Mouse (Mus musculus): ENCODE results near the gene Mia. TPM values are rescaled to one million over a fixed set of nuclear protein-coding genes. Genes with fewer than 3 reads are reported as not detected.

Mia gene
- polyA plus RNA-seq, 1 experiment from 2014 or later = 11.1 TPM

- peaks cover 57% of the 10 kb centered on the region for H3K36me3 ChIP-seq (ENCODE audit: control insufficient read depth, insufficient read depth, low read length)
- peak overlapping the region; percentile 2; the same call in 1 of the 2 replicates for H3K27ac ChIP-seq (ENCODE audit: low read depth)
- H3K4me3 ChIP-seq (ENCODE audit: low read depth, low read length) = no peak overlapping the region
- no peaks in the 10 kb centered on the region for H3K27me3 ChIP-seq (replicated peaks; ENCODE audit: control insufficient read depth, insufficient read depth, low read length)
- 84% methylated on average over 3 of the region's 3 CpGs for WGBS
- no peaks in the 10 kb centered on the region for H3K9me3 ChIP-seq (ENCODE audit: control insufficient read depth, low read length)
- no peak overlapping the region for H3K9ac ChIP-seq (ENCODE audit: low read length)
- ATAC-seq (replicated peaks; ENCODE audit: low FRiP score, low TSS enrichment, low read depth) (no peak), DNase-seq (ENCODE audit: low spot score) (no peak)
- peaks cover 37% of the 10 kb centered on the region for H3K4me1 ChIP-seq (replicated peaks; ENCODE audit: control insufficient read depth, insufficient read depth, low read length)
- no peak overlapping the region for H3K4me2 ChIP-seq (ENCODE audit: low read length)
Observed at GRCm38 (mm10) chr7:27160921-27161320, 20.0 kb downstream of the Mia start.

DNA sequence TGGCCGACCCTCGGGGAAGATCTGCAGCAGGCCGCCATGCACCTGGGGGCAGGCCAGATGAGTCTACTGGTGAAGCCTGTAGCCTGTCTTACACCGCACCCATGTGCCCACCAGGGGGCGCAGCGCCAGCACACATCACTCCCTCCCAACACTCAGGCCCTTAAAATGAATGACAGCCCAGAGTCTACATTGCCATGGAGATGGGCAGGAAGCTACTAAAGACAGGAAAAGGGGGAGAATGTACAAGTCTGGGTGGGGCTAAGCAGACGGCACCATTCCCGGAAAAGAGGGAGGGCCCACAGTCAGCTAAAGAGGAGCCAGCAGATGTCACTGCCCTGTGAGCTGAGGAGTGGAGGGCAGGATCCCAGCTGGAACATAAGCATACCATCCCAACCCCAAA, 21.1 kb downstream of the Mia start:
- H3K4me3 ChIP-seq (ENCODE audit: low read depth, low read length) = no peak overlapping the region
- DNase-seq (ENCODE audit: low spot score) (peak; percentile 88), ATAC-seq (replicated peaks; ENCODE audit: low FRiP score, low TSS enrichment, low read depth) (peak; percentile 91)
- H3K27me3 ChIP-seq (replicated peaks; ENCODE audit: control insufficient read depth, insufficient read depth, low read length) = no peaks in the 10 kb centered on the region
- H3K36me3 ChIP-seq (ENCODE audit: control insufficient read depth, insufficient read depth, low read length) = peaks cover 54% of the 10 kb centered on the region
- no peaks in the 10 kb centered on the region for H3K9me3 ChIP-seq (ENCODE audit: control insufficient read depth, low read length)
- H3K4me1 ChIP-seq (replicated peaks; ENCODE audit: control insufficient read depth, insufficient read depth, low read length) = peaks cover 27% of the 10 kb centered on the region
- H3K27ac ChIP-seq (ENCODE audit: low read depth) = no peak overlapping the region
- 8% methylated on average over 8 of the region's 8 CpGs for WGBS
- H3K4me2 ChIP-seq (ENCODE audit: low read length) = no peak overlapping the region
- H3K9ac ChIP-seq (ENCODE audit: low read length) = no peak overlapping the region

DNA sequence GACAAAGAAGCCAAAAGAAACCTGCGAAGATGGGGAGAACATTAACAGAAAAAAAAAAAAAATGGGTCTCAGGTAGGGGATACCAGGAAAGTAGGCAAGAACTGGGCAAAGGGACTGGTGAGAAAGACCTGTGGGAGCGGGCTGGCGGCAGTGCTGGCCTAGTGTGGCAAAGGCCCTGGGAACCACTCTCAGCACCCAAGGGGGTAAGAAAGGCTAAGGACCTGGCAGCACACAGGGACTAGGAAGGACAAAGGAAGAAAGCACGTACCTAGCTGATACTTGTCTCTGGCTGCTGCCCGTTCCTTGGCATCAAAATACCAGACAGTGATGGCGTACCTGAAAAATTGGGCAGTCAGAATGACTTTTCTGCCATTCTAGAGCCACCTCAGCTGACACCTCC, 21.7 kb downstream of the Mia start:
- H3K36me3 ChIP-seq (ENCODE audit: control insufficient read depth, insufficient read depth, low read length) = peaks cover 50% of the 10 kb centered on the region
- no peak overlapping the region for H3K4me2 ChIP-seq (ENCODE audit: low read length)
- no peak overlapping the region for H3K9ac ChIP-seq (ENCODE audit: low read length)
- ATAC-seq (replicated peaks; ENCODE audit: low FRiP score, low TSS enrichment, low read depth) (no peak), DNase-seq (ENCODE audit: low spot score) (no peak)
- peaks cover 21% of the 10 kb centered on the region for H3K4me1 ChIP-seq (replicated peaks; ENCODE audit: control insufficient read depth, insufficient read depth, low read length)
- H3K27ac ChIP-seq (ENCODE audit: low read depth) = no peak overlapping the region
- no peak overlapping the region for H3K4me3 ChIP-seq (ENCODE audit: low read depth, low read length)
- H3K9me3 ChIP-seq (ENCODE audit: control insufficient read depth, low read length) = no peaks in the 10 kb centered on the region
- no peaks in the 10 kb centered on the region for H3K27me3 ChIP-seq (replicated peaks; ENCODE audit: control insufficient read depth, insufficient read depth, low read length)
- WGBS = 97% methylated on average over 6 of the region's 6 CpGs

GRCm38 (mm10) chr7:27158171-27158570, 22.8 kb downstream of the Mia start:
- 97% methylated on average over 9 of the region's 9 CpGs for WGBS
- Histone ChIP-seq H3K36me3 (ENCODE audit: control insufficient read depth, insufficient read depth, low read length) (peaks cover 43% of the 10 kb centered on the region), H3K27me3 (replicated peaks; ENCODE audit: control insufficient read depth, insufficient read depth, low read length) (no peaks in the 10 kb centered on the region), H3K9ac (ENCODE audit: low read length) (no peak overlapping the region), H3K4me3 (ENCODE audit: low read depth, low read length) (no peak overlapping the region), H3K9me3 (ENCODE audit: control insufficient read depth, low read length) (no peaks in the 10 kb centered on the region), H3K27ac (ENCODE audit: low read depth) (no peak overlapping the region), H3K4me2 (ENCODE audit: low read length) (no peak overlapping the region), H3K4me1 (replicated peaks; ENCODE audit: control insufficient read depth, insufficient read depth, low read length) (peaks cover 10% of the 10 kb centered on the region)
- ATAC-seq (replicated peaks; ENCODE audit: low FRiP score, low TSS enrichment, low read depth) (no peak), DNase-seq (ENCODE audit: low spot score) (no peak)

GRCm38 (mm10) chr7:27156005-27156404, 25.0 kb downstream of the Mia start:
- Histone ChIP-seq H3K9ac (ENCODE audit: low read length) (no peak overlapping the region), H3K4me1 (replicated peaks; ENCODE audit: control insufficient read depth, insufficient read depth, low read length) (peaks cover 6% of the 10 kb centered on the region), H3K27ac (ENCODE audit: low read depth) (no peak overlapping the region), H3K36me3 (ENCODE audit: control insufficient read depth, insufficient read depth, low read length) (peaks cover 30% of the 10 kb centered on the region), H3K9me3 (ENCODE audit: control insufficient read depth, low read length) (no peaks in the 10 kb centered on the region), H3K4me3 (ENCODE audit: low read depth, low read length) (no peak overlapping the region), H3K27me3 (replicated peaks; ENCODE audit: control insufficient read depth, insufficient read depth, low read length) (no peaks in the 10 kb centered on the region), H3K4me2 (ENCODE audit: low read length) (no peak overlapping the region)
- no peak for DNase-seq (ENCODE audit: low spot score)
- no peak for ATAC-seq (replicated peaks; ENCODE audit: low FRiP score, low TSS enrichment, low read depth)
- WGBS = 81% methylated on average over 13 of the region's 13 CpGs

DNA sequence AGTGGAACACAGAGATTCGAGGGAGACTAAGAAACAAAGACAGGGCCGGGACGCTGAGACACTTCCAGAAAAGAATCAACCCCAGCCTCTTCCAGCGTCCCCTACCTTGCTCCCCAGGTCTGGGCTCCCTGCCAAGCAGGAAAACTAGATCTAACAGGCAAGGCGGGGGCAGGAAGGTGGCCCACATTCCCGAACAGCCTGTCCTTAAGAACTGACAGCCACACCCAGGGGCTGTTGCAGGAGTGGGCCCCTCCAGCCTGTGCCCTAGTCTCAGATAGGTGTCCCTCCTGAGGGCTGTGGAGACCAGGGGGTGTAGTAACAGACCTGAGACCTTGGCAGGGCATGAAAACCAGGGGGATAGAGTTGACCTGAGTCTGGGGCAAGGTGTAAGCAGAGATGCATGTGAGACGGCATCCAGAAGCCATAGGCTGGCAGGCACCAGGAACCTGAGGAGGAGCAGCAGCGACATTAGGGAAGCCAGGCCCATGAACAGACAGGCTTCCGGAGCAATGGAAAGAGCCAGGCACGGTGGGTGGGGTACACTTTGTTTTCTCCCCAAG, 27.7 kb downstream of the Mia start, which contains the start of gene Cyp2t4:
Cyp2t4 (plus strand) TSS at position 510 of the 560 bp plus-strand sequence.
- H3K27ac ChIP-seq (ENCODE audit: low read depth) = no peak within 1 kb of the TSS
- peaks cover 12% of the 10 kb centered on the region for H3K36me3 ChIP-seq (ENCODE audit: control insufficient read depth, insufficient read depth, low read length)
- H3K4me3 ChIP-seq (ENCODE audit: low read depth, low read length) = no peak within 1 kb of the TSS
- 59% methylated on average over 10 of the region's 10 CpGs for WGBS
- no peaks in the 10 kb centered on the region for H3K27me3 ChIP-seq (replicated peaks; ENCODE audit: control insufficient read depth, insufficient read depth, low read length)
- no peaks in the 10 kb centered on the region for H3K4me1 ChIP-seq (replicated peaks; ENCODE audit: control insufficient read depth, insufficient read depth, low read length)
- no peak within 1 kb of the TSS for H3K4me2 ChIP-seq (ENCODE audit: low read length)
- no peak within 1 kb of the TSS for H3K9ac ChIP-seq (ENCODE audit: low read length)
- DNase-seq (ENCODE audit: low spot score) (no peak), ATAC-seq (replicated peaks; ENCODE audit: low FRiP score, low TSS enrichment, low read depth) (no peak)
- no peaks in the 10 kb centered on the region for H3K9me3 ChIP-seq (ENCODE audit: control insufficient read depth, low read length)

GRCm38 (mm10) chr7:27136410-27136996, 44.5 kb downstream of the Mia start:
- Histone ChIP-seq H3K4me3 (ENCODE audit: low read depth, low read length) (no peak overlapping the region), H3K9ac (ENCODE audit: low read length) (no peak overlapping the region), H3K36me3 (ENCODE audit: control insufficient read depth, insufficient read depth, low read length) (no peaks in the 10 kb centered on the region), H3K4me2 (ENCODE audit: low read length) (no peak overlapping the region), H3K27me3 (replicated peaks; ENCODE audit: control insufficient read depth, insufficient read depth, low read length) (no peaks in the 10 kb centered on the region), H3K4me1 (replicated peaks; ENCODE audit: control insufficient read depth, insufficient read depth, low read length) (peaks cover 6% of the 10 kb centered on the region; the same call in 1 of the 2 replicates), H3K9me3 (ENCODE audit: control insufficient read depth, low read length) (no peaks in the 10 kb centered on the region; the same call in 1 of the 2 replicates), H3K27ac (ENCODE audit: low read depth) (no peak overlapping the region)
- no peak for DNase-seq (ENCODE audit: low spot score)
- 40% methylated on average over 8 of the region's 8 CpGs for WGBS
- ATAC-seq (replicated peaks; ENCODE audit: low FRiP score, low TSS enrichment, low read depth) = no peak

- H3K36me3 ChIP-seq (ENCODE audit: control insufficient read depth, insufficient read depth, low read length) = no peaks in the 10 kb centered on the region
- WGBS = 74% methylated on average over 4 of the region's 4 CpGs
- DNase-seq (ENCODE audit: low spot score) (no peak), ATAC-seq (replicated peaks; ENCODE audit: low FRiP score, low TSS enrichment, low read depth) (no peak)
- no peak overlapping the region for H3K4me3 ChIP-seq (ENCODE audit: low read depth, low read length)
- H3K27ac ChIP-seq (ENCODE audit: low read depth) = no peak overlapping the region
- H3K4me2 ChIP-seq (ENCODE audit: low read length) = no peak overlapping the region
- no peaks in the 10 kb centered on the region for H3K9me3 ChIP-seq (ENCODE audit: control insufficient read depth, low read length)
- no peaks in the 10 kb centered on the region for H3K27me3 ChIP-seq (replicated peaks; ENCODE audit: control insufficient read depth, insufficient read depth, low read length)
- peaks cover 6% of the 10 kb centered on the region; the same call in 1 of the 2 replicates for H3K4me1 ChIP-seq (replicated peaks; ENCODE audit: control insufficient read depth, insufficient read depth, low read length)
- no peak overlapping the region for H3K9ac ChIP-seq (ENCODE audit: low read length)
Observed at GRCm38 (mm10) chr7:27133757-27134156, 47.2 kb downstream of the Mia start.

GRCm38 (mm10) chr7:27133156-27133555, 47.8 kb downstream of the Mia start:
- no peak overlapping the region for H3K4me2 ChIP-seq (ENCODE audit: low read length)
- WGBS = 46% methylated on average over 12 of the region's 12 CpGs
- no peak for DNase-seq (ENCODE audit: low spot score)

More at GRCm38 (mm10) chr7:27133156-27133555, 47.8 kb downstream of the Mia start:
- H3K27ac ChIP-seq (ENCODE audit: low read depth) = no peak overlapping the region
- H3K4me1 ChIP-seq (replicated peaks; ENCODE audit: control insufficient read depth, insufficient read depth, low read length) = peaks cover 6% of the 10 kb centered on the region; the same call in 1 of the 2 replicates
- peak; percentile 45; the same call in 1 of the 2 replicates for ATAC-seq (replicated peaks; ENCODE audit: low FRiP score, low TSS enrichment, low read depth)
- H3K4me3 ChIP-seq (ENCODE audit: low read depth, low read length) = no peak overlapping the region
- no peak overlapping the region for H3K9ac ChIP-seq (ENCODE audit: low read length)
- no peaks in the 10 kb centered on the region for H3K27me3 ChIP-seq (replicated peaks; ENCODE audit: control insufficient read depth, insufficient read depth, low read length)
- H3K36me3 ChIP-seq (ENCODE audit: control insufficient read depth, insufficient read depth, low read length) = no peaks in the 10 kb centered on the region
- no peaks in the 10 kb centered on the region for H3K9me3 ChIP-seq (ENCODE audit: control insufficient read depth, low read length)

Data from intestine, embryonic 14.5 days (tissue).